Mouse (Mus musculus): ENCODE data around the gene Cep164. TPM values are rescaled to one million over a fixed set of nuclear protein-coding genes. Genes with fewer than 3 reads are reported as not detected.

Gene Cep164
- polyA plus RNA-seq, 1 experiment from 2014 or later, result 16.3 TPM

GRCm38 (mm10) chr9:45832898-45833297, 4.4 kb upstream of the Cep164 start:
- Histone ChIP-seq H3K9ac (no peak overlapping the region), H3K27ac (no peak overlapping the region), H3K4me3 (no peak overlapping the region), H3K4me1 (peaks cover 1% of the 10 kb centered on the region), H3K4me2 (replicated peaks) (no peak overlapping the region), H3K9me3 (no peaks in the 10 kb centered on the region), H3K27me3 (replicated peaks) (no peaks in the 10 kb centered on the region), H3K36me3 (no peaks in the 10 kb centered on the region)
- 91% methylated on average over 2 of the region's 2 CpGs for WGBS
- ATAC-seq (ENCODE audit: low FRiP score, low read depth), result no peak

- Histone ChIP-seq H3K9ac (no peak overlapping the region), H3K27me3 (replicated peaks) (no peaks in the 10 kb centered on the region), H3K27ac (no peak overlapping the region), H3K4me3 (no peak overlapping the region), H3K36me3 (no peaks in the 10 kb centered on the region), H3K4me2 (replicated peaks) (peak overlapping the region; percentile 92), H3K4me1 (peaks cover 9% of the 10 kb centered on the region), H3K9me3 (no peaks in the 10 kb centered on the region)
- peak; percentile 78 for ATAC-seq (ENCODE audit: low FRiP score, low read depth)
- 30% methylated on average over 10 of the region's 10 CpGs for WGBS
These were observed 616 bp upstream of the Cep164 start for GRCm38 (mm10) chr9:45829107-45829506.

DNA sequence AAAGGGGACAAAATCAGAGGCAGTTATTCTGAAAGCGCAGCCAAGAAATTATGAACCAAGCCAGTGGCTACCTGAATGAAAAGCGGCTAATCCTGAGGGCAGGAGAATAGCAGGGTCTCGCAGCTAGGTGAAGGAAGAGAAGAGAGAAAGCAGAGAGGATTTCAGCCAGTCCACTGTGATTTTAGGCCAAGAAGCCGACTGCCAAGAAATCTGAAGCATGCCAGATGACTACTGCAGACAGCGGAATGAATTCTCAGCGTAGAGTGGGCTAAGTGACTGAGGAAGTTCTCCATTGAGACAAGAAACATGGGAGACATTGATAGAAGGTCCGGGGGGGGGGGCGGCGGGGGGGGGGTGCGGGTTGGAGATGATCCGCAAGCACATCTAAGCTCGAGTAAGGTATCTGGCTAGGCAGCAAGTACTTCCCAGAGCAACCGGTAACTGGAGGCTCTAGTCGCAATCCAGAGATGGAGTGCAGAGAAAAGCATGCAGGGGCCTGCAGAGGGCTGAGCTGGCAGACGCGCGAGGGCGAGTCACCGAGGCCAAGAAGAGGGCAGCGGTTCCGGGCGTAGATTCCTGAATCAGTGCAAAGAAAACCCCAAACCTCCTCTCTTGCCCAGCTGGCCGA, 714 bp downstream of the Cep164 start:
- WGBS, result 8% methylated on average over 23 of the region's 23 CpGs
- H3K36me3 ChIP-seq, result 0 out of 2 replicates have a peak, but pooled peaks cover 5% of the 10 kb centered on the region
- H3K27me3 ChIP-seq (replicated peaks), result no peaks in the 10 kb centered on the region
- H3K9me3 ChIP-seq, result no peaks in the 10 kb centered on the region
- H3K4me2 ChIP-seq (replicated peaks), result peak overlapping the region; percentile 92
- no peak overlapping the region; the same call in 1 of the 2 replicates for H3K27ac ChIP-seq
- H3K4me3 ChIP-seq, result peak overlapping the region; percentile 83
- peaks cover 9% of the 10 kb centered on the region for H3K4me1 ChIP-seq
- peak; percentile 26 for ATAC-seq (ENCODE audit: low FRiP score, low read depth)
- peak overlapping the region; percentile 70 for H3K9ac ChIP-seq

DNA sequence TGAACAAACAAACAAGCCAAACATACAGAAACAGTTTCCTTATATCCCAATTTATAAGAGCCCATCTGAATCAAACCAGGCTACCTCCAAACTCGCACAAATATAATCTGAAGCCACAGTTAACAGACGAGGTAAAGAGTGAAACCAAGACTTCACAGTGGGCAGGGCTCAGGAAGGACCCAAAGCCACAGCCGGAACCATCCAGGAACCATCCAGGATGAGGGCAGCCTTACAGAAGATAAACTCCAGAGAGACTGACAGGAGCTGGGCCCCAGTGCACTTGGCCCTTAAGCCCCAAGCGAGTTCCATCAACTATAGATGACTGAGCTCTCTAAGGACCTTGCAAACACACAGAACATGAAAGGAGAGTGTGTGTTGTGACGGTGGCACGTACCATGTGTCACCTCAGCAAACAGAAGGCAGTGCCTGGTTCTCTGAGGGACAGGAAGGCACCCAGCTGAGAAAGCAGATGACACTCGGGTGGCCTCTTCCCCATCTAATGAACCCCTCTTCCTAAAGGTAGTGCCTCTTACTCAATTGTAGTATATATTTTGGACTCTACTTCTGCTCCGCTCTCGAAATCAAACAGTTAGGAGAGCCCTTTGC, 10.0 kb downstream of the Cep164 start:
- Histone ChIP-seq H3K27ac (no peak overlapping the region), H3K9me3 (no peaks in the 10 kb centered on the region), H3K4me1 (no peaks in the 10 kb centered on the region), H3K27me3 (replicated peaks) (no peaks in the 10 kb centered on the region), H3K36me3 (peaks cover 31% of the 10 kb centered on the region), H3K9ac (no peak overlapping the region), H3K4me3 (no peak overlapping the region), H3K4me2 (replicated peaks) (no peak overlapping the region)
- 85% methylated on average over 9 of the region's 9 CpGs for WGBS
- no peak for ATAC-seq (ENCODE audit: low FRiP score, low read depth)

DNA sequence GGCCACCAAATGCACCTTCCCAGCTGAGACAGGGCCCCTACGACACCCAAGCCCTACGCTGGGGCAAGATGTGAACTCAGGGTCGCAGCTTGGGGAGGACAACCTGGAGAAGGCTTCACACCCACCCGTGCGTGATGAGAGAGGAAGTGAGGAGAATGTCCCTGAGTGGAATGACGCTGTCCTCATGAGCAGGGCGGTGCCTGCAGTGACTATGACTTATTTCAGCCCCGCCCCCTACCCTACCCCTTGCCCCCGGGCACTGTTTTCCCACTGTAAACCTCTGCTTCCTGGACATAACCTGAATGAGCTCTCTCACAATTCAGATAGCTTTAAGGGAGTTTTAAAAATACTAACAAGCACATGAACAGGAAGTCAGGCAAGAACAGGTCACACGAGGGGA, 13.0 kb downstream of the Cep164 start:
- no peak overlapping the region for H3K4me3 ChIP-seq
- H3K36me3 ChIP-seq, result peaks cover 14% of the 10 kb centered on the region
- H3K4me1 ChIP-seq, result no peaks in the 10 kb centered on the region
- no peaks in the 10 kb centered on the region for H3K9me3 ChIP-seq
- H3K4me2 ChIP-seq (replicated peaks), result no peak overlapping the region
- no peak overlapping the region for H3K27ac ChIP-seq
- ATAC-seq (ENCODE audit: low FRiP score, low read depth), result no peak
- no peak overlapping the region for H3K9ac ChIP-seq
- WGBS, result 84% methylated on average over 10 of the region's 10 CpGs
- H3K27me3 ChIP-seq (replicated peaks), result no peaks in the 10 kb centered on the region

DNA sequence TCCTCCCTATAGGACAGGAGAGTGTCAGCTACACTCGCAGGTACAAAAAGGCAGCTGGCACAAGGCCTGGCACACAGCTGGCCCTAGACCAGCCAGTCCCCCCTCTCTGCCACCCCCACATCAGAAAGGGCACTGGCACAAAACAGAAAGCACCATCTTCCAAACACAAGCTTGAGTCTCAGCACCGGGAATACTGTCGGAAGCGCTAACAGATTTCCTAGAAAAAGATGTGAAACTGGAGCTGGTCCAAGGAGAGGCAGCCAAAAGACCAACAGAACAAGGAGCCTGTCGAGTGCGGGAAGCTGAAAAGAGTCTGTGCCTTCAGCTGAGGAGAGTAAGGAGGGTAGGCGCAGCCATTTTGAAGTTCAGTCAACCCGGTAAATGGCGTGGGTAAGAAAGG, 13.4 kb downstream of the Cep164 start:
- H3K4me3 ChIP-seq, result no peak overlapping the region
- H3K36me3 ChIP-seq, result peaks cover 14% of the 10 kb centered on the region
- no peaks in the 10 kb centered on the region for H3K9me3 ChIP-seq
- ATAC-seq (ENCODE audit: low FRiP score, low read depth), result no peak
- H3K9ac ChIP-seq, result no peak overlapping the region
- H3K27ac ChIP-seq, result no peak overlapping the region
- H3K4me1 ChIP-seq, result no peaks in the 10 kb centered on the region
- H3K27me3 ChIP-seq (replicated peaks), result no peaks in the 10 kb centered on the region
- no peak overlapping the region for H3K4me2 ChIP-seq (replicated peaks)
- WGBS, result 89% methylated on average over 9 of the region's 9 CpGs

DNA sequence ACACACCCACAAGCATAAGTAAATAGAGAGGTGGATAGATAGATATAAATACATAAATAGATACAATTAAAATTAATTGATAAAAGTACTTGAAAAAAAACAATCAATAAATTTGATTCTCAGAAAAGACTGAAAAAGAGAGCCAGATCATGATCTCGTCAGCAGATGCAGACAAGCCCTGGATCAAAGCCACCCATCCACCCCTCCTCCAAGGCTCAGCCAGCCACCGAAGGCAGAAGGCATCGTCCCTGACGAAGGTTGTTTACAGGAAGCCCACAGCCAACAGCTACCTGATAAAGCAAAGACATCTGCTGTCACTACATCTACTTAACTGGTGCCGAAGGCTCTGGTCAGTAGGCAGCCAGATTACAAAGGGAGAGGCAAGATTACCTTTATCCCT, 16.5 kb downstream of the Cep164 start:
- 84% methylated on average over 5 of the region's 5 CpGs for WGBS
- Histone ChIP-seq H3K27me3 (replicated peaks) (no peaks in the 10 kb centered on the region), H3K9ac (no peak overlapping the region), H3K4me1 (no peaks in the 10 kb centered on the region), H3K4me3 (no peak overlapping the region), H3K4me2 (replicated peaks) (no peak overlapping the region), H3K36me3 (peaks cover 23% of the 10 kb centered on the region), H3K9me3 (no peaks in the 10 kb centered on the region), H3K27ac (no peak overlapping the region)
- no peak for ATAC-seq (ENCODE audit: low FRiP score, low read depth)

DNA sequence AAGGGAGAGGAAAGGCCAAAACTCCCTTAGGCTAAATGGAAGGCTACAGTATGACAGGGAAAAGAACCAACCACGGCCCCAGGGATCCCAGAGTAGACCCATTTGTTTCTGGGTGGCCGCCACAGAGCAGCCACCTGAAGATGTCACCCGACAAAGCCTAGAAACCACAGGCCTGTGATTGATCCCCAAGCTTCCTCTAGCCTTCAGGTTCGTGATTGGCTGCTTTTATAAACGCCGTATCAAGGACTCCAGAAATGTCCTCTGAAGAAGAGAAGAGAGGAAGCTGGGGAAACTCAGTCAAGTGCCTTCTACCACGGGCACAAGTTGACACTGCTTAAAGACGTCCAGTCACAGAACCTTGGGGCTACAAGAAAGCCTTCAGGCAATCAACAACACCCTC, 20.7 kb downstream of the Cep164 start:
- Histone ChIP-seq H3K4me2 (replicated peaks) (no peak overlapping the region), H3K9me3 (no peaks in the 10 kb centered on the region), H3K4me1 (no peaks in the 10 kb centered on the region), H3K4me3 (no peak overlapping the region), H3K27me3 (replicated peaks) (no peaks in the 10 kb centered on the region), H3K27ac (no peak overlapping the region), H3K36me3 (peaks cover 38% of the 10 kb centered on the region), H3K9ac (no peak overlapping the region)
- ATAC-seq (ENCODE audit: low FRiP score, low read depth), result no peak
- 82% methylated on average over 8 of the region's 8 CpGs for WGBS

DNA sequence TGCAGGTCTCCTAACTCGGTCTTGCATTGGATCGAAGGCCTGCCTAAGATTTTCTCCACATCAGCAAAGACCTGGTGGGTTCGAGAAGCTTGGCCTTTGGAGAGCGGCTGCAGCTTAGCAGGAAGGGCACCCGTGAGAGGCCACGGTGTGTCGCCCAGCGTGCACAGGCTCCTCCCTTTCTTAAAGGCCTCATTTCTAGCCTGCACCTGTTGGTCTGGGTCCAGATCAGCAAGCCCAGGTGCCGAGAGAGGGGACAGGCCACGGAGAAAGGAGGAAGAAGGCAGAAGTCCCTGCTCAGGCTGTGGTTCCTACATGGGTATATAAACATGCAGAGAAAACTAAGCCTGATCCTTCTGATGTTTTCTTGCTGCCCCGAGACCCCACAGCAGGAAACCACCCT, 21.2 kb downstream of the Cep164 start:
- Histone ChIP-seq H3K36me3 (peaks cover 38% of the 10 kb centered on the region), H3K27me3 (replicated peaks) (no peaks in the 10 kb centered on the region), H3K9me3 (no peaks in the 10 kb centered on the region), H3K4me2 (replicated peaks) (no peak overlapping the region), H3K4me3 (no peak overlapping the region), H3K9ac (no peak overlapping the region), H3K4me1 (no peaks in the 10 kb centered on the region), H3K27ac (no peak overlapping the region)
- ATAC-seq (ENCODE audit: low FRiP score, low read depth), result no peak
- WGBS, result 91% methylated on average over 11 of the region's 11 CpGs

DNA sequence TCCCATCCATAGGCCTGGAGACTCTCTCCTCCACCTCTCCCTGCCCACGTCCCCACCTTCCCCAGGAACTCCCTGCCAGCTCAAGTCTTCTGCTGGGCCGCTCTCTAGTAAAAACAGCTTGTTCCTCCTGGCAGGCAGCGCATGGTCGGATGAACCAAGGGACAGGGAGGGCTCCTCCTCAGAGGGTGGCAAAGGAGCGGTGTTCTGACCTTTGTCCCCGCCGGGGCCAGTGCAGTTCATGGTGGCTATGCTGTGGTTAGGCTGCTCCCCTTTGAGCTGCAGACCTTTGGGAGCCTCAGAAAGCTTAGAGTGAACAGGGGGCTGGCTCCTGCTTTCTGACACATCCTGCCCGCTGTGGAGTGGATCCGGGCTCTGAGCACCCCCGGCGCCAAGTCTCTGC, 21.6 kb downstream of the Cep164 start:
- no peaks in the 10 kb centered on the region for H3K4me1 ChIP-seq

GRCm38 (mm10) chr9:45803070-45803774, 25.3 kb downstream of the Cep164 start:
- ATAC-seq (ENCODE audit: low FRiP score, low read depth), result no peak
- Histone ChIP-seq H3K4me3 (no peak overlapping the region), H3K36me3 (peaks cover 40% of the 10 kb centered on the region), H3K27me3 (replicated peaks) (no peaks in the 10 kb centered on the region), H3K27ac (no peak overlapping the region), H3K4me2 (replicated peaks) (no peak overlapping the region), H3K4me1 (peaks cover 11% of the 10 kb centered on the region; the same call in 1 of the 2 replicates), H3K9ac (no peak overlapping the region), H3K9me3 (no peaks in the 10 kb centered on the region)
- 84% methylated on average over 21 of the region's 21 CpGs for WGBS

More for the DNA sequence above, 21.6 kb downstream of the Cep164 start:
- Histone ChIP-seq H3K27ac (no peak overlapping the region), H3K27me3 (replicated peaks) (no peaks in the 10 kb centered on the region), H3K9ac (no peak overlapping the region), H3K9me3 (no peaks in the 10 kb centered on the region), H3K36me3 (peaks cover 39% of the 10 kb centered on the region), H3K4me2 (replicated peaks) (no peak overlapping the region), H3K4me3 (no peak overlapping the region)
- WGBS, result 93% methylated on average over 11 of the region's 11 CpGs
- ATAC-seq (ENCODE audit: low FRiP score, low read depth), result no peak

- Histone ChIP-seq H3K27ac (no peak overlapping the region), H3K9ac (no peak overlapping the region), H3K4me3 (no peak overlapping the region), H3K36me3 (peaks cover 18% of the 10 kb centered on the region), H3K27me3 (replicated peaks) (no peaks in the 10 kb centered on the region), H3K9me3 (no peaks in the 10 kb centered on the region), H3K4me1 (peaks cover 16% of the 10 kb centered on the region; the same call in 1 of the 2 replicates), H3K4me2 (replicated peaks) (no peak overlapping the region)
- 82% methylated on average over 8 of the region's 8 CpGs for WGBS
- no peak for ATAC-seq (ENCODE audit: low FRiP score, low read depth)
These were observed 29.1 kb downstream of the Cep164 start for GRCm38 (mm10) chr9:45799402-45799801.

Measured in neural tube, embryonic 12.5 days (tissue).